Mouse (Mus musculus): Measurements from ENCODE around the gene Itga2.

DNA sequence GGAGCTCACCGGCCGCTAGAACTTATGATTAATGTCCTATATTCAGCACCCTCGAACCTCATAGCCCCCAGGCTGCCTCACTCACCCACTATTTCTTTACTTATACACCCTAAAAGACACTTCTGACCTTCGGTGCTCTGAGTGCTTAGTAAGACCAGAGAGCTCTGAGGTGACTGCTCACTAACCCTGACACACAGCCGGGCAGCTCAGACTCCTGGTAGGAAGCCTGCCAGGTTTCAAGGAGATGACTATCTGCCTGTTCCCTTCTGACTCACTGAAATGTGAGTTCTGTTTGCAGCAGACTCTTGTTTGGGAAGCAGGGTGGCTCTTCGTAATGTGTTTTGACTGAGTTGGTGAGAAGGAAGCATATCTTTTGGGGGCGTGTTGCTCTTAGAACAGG is 1.6 kb upstream of the Itga2 start:
- TF ChIP-seq CTCF (IDR thresholded peaks at IDR 0.05; ENCODE audit: low read depth, low read length) = no peak
- no peak for TF ChIP-seq POLR2A (IDR thresholded peaks at IDR 0.05; ENCODE audit: borderline replicate concordance, low read depth, low read length)

Data from bone marrow macrophage, adult 2 months (primary cell).